Mouse (Mus musculus) heart, adult 2 months (tissue): ENCODE measurements around the gene Pyroxd2. TPM values are rescaled to one million over a fixed set of nuclear protein-coding genes. Genes with fewer than 3 reads are reported as not detected.

Experiments
- DNase-seq, 2 experiments: peaks; one replicate each; pipeline ENCODE4 v3.0.0; 2021
- H3K27ac ChIP-seq: fragments of 200-600 bp; 2 replicates; pipeline ENCODE4 v1.8.1; 2022
- H3K27me3 ChIP-seq: fragments of 200-500 bp; 2 replicates; pipeline ENCODE4 v1.6.1; 2012; ENCODE audit warnings: mild to moderate bottlenecking, low read length, inconsistent platforms, mixed read lengths; ENCODE audit not compliant: control insufficient read depth, insufficient read depth
- H3K36me3 ChIP-seq: fragments of 200-500 bp; 2 replicates; pipeline ENCODE4 v1.6.1; 2012; ENCODE audit warnings: low read length, inconsistent platforms; ENCODE audit not compliant: control insufficient read depth, insufficient read depth
- H3K4me1 ChIP-seq: fragments of 200-500 bp; 2 replicates; pipeline ENCODE4 v1.6.1; 2011; ENCODE audit warnings: low read length; ENCODE audit not compliant: control insufficient read depth, insufficient read depth
- H3K4me3 ChIP-seq: fragments of 200-600 bp; 2 replicates; pipeline ENCODE4 v1.8.1; 2022
- H3K79me2 ChIP-seq: fragments of 200-500 bp; replicated peaks from 2 replicates; pipeline ENCODE4 v1.6.1; 2012; ENCODE audit warnings: mild to moderate bottlenecking, inconsistent platforms, low read length, moderate library complexity, mixed read lengths; ENCODE audit not compliant: control insufficient read depth, insufficient read depth
- H3K9ac ChIP-seq: fragments of 200-500 bp; 2 replicates; pipeline ENCODE4 v1.6.1; 2012; ENCODE audit warnings: low read depth, mild to moderate bottlenecking, control low read depth, inconsistent platforms, low read length, mixed read lengths
- CTCF ChIP-seq: fragments of 200-600 bp; IDR thresholded peaks from 2 replicates; pipeline ENCODE4 v1.8.1; 2022; ENCODE audit warnings: antibody characterized with exemption, mild to moderate bottlenecking, moderate library complexity
- EP300 ChIP-seq: fragments of 200-500 bp; IDR thresholded peaks from 2 replicates; pipeline ENCODE4 v1.6.1; 2011; ENCODE audit warnings: low read depth, low read length, control low read depth; ENCODE audit not compliant: insufficient read depth
- POLR2A ChIP-seq: fragments of 200-500 bp; IDR thresholded peaks from 2 replicates; pipeline ENCODE4 v1.6.1; 2011; ENCODE audit warnings: mild to moderate bottlenecking, low read depth, low read length, control low read depth; ENCODE audit not compliant: insufficient read depth
- WGBS: fragments of 180-500 bp; shearing (Covaris S2); methylation state at CpG from one replicate; pipeline ENCODE4 v1.1.7; 2018; 5-methylcytosine and 5-hydroxymethylcytosine counted together
- intact Hi-C: fragments of 180-260 bp; cut with DNase I; formaldehyde crosslinking; loops from one replicate; pipeline ENCODE4 v1.15.1; 2025
- polyA plus RNA-seq: library from polyadenylated mRNA; depleted of rRNA; stranded (reverse); fragments of >200 nt; gene quantifications from 2 replicates; pipeline ENCODE4 v1.2.3, GENCODE M21; 2012
- total RNA-seq, 2 experiments: library from RNA; stranded (reverse); gene quantifications; 2 replicates each; pipeline ENCODE4 v1.2.3; 2021

Pyroxd2 gene
- total and polyA plus RNA-seq, 3 experiments = 3.9 to 4.6 (median 4.4) TPM

DNA sequence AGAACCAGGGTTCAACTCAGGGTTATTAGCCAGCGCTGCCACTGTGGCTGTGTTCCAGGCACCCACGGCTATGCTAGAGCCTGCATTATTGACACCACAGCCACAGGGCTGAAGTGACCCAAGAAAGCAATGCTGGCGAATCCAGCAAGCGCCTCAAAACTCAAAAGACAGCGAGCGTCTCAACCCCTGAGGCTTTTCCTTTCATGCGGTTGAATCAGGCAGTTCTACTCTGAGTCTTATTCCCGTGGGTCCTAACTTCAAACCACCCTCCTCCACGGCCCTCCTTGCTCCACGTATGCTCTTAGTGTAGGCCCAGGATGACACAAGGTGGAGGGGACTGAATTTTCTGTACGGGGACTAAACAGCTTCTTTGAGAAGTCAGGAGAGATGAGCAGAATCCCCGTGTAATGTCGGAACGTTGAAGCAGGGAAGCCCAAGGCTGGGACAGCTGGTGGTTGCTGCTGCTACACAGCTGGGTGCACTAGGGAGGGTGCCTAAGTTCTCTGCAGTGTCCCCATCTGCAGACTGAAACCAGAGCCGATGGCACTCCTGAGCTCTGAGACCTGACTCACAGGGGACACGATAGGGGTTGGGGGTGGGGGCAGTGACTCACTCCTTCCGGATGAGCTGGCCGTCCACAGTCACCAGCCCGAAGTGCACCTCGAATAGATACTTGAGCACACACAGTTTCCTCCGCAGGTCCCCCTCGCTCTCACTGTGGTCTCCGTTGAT, 17.7 kb upstream of the Pyroxd2 start:
- H3K36me3 ChIP-seq = no peaks in the 10 kb centered on the region
- 68% methylated on average over 23 of the region's 23 CpGs for WGBS
- intact Hi-C loops = no loop called here
- H3K27me3 ChIP-seq = no peaks in the 10 kb centered on the region
- TF ChIP-seq CTCF (no peak), POLR2A (no peak), EP300 (no peak)
- no peaks in the 10 kb centered on the region for H3K4me1 ChIP-seq
- no peak overlapping the region for H3K9ac ChIP-seq
- H3K4me3 ChIP-seq = no peak overlapping the region
- DNase-seq = no peak
- no peak overlapping the region for H3K27ac ChIP-seq
- no peaks in the 10 kb centered on the region for H3K79me2 ChIP-seq

- intact Hi-C loops = no loop called here
- H3K79me2 ChIP-seq = no peaks in the 10 kb centered on the region
- no peak for DNase-seq
- WGBS = 90% methylated on average over 10 of the region's 10 CpGs
- H3K4me3 ChIP-seq = no peak overlapping the region
- H3K27ac ChIP-seq = no peak overlapping the region
- no peak overlapping the region for H3K9ac ChIP-seq
- no peaks in the 10 kb centered on the region for H3K36me3 ChIP-seq
- TF ChIP-seq CTCF (no peak), POLR2A (no peak), EP300 (no peak)
- H3K4me1 ChIP-seq = no peaks in the 10 kb centered on the region
- no peaks in the 10 kb centered on the region for H3K27me3 ChIP-seq
These were observed 17.1 kb upstream of the Pyroxd2 start for GRCm38 (mm10) chr19:42769648-42770047.

DNA sequence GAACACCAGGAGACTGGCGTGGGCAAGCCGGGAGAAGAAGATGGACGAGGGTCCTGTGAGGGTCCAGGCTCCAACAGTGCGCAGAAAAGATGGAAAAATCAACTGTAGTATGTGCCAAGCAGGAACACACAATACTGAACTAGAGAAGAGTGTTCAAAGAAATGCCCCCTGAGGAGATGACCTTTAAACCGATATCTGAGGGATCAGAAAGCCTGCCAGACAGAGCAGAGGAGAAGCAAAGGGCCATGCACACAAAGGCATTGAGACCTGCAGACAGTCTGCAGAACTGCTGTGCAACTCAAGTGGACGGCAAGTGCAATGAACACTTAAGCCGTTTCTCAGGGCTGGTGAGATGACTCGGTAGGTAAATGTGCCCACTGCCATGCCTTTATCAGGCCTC, 14.8 kb upstream of the Pyroxd2 start:
- TF ChIP-seq POLR2A (no peak), CTCF (no peak)

GRCm38 (mm10) chr19:42764398-42764797, 11.8 kb upstream of the Pyroxd2 start:
- intact Hi-C loops = no loop called here
- Histone ChIP-seq H3K27ac (no peak overlapping the region), H3K79me2 (no peaks in the 10 kb centered on the region), H3K27me3 (no peaks in the 10 kb centered on the region), H3K4me3 (no peak overlapping the region), H3K4me1 (no peaks in the 10 kb centered on the region), H3K36me3 (no peaks in the 10 kb centered on the region), H3K9ac (no peak overlapping the region)
- DNase-seq = no peak
- 89% methylated on average over 10 of the region's 10 CpGs for WGBS
- no peak for TF ChIP-seq CTCF
- no peak for TF ChIP-seq EP300
- TF ChIP-seq POLR2A = no peak

More for the DNA sequence above, 14.8 kb upstream of the Pyroxd2 start:
- no peak for DNase-seq
- Histone ChIP-seq H3K36me3 (no peaks in the 10 kb centered on the region), H3K9ac (no peak overlapping the region), H3K4me3 (no peak overlapping the region), H3K27ac (no peak overlapping the region), H3K4me1 (no peaks in the 10 kb centered on the region), H3K27me3 (no peaks in the 10 kb centered on the region), H3K79me2 (no peaks in the 10 kb centered on the region)
- WGBS = 85% methylated on average over 8 of the region's 8 CpGs
- intact Hi-C loops = no loop called here

- TF ChIP-seq EP300 = no peak
- H3K79me2 ChIP-seq = no peaks in the 10 kb centered on the region
- no peak overlapping the region for H3K4me3 ChIP-seq
- intact Hi-C loops = no loop called here
- no peaks in the 10 kb centered on the region for H3K27me3 ChIP-seq
- no peak overlapping the region for H3K27ac ChIP-seq
- H3K4me1 ChIP-seq = peaks cover 6% of the 10 kb centered on the region
- no peak overlapping the region for H3K9ac ChIP-seq
- 83% methylated on average over 6 of the region's 6 CpGs for WGBS
- H3K36me3 ChIP-seq = no peaks in the 10 kb centered on the region
- no peak for DNase-seq
These were observed 4.1 kb upstream of the Pyroxd2 start for GRCm38 (mm10) chr19:42756671-42757070.

DNA sequence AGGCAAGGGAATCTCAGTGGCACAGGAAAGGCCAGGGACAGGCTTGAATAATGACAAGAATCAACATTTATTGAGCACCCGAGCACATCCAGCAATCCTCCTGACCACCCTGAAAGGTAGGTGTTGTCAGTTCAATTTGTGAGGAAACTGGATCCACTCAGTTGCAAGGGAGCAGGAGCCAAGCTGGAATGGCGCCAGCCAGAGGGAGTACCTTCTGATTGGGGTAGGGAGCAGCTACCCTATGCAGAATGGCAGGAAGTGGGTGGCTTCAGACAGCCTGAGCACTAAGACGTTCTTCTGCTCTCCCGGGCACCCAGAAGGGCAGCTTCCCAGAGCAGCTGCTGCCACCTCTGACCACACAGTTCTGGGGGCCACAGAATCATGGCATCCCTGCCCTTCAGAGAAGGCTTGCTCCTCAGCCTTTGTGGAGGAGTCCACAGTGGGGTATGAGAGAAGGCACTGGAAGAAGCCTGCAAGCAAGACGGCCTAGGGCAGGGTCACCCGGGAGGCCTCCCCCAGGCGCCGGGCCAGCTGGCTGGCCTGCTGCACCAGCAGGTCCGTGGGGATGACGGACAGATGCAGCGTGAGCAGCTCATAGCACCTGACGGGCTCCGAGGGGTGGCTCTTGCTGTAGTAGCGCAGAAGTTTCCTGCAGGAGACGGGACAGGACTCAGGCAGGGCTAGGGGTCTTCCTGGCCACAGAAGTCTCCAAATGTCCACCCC, 2.7 kb upstream of the Pyroxd2 start:
- DNase-seq = peak; percentile 50 to 60
- intact Hi-C loops = no loop called here

More for the DNA sequence above, 2.7 kb upstream of the Pyroxd2 start:
- no peaks in the 10 kb centered on the region for H3K27me3 ChIP-seq
- 32% methylated on average over 15 of the region's 15 CpGs for WGBS
- H3K79me2 ChIP-seq = no peaks in the 10 kb centered on the region
- TF ChIP-seq EP300 (no peak), CTCF (no peak), POLR2A (no peak)
- no peak overlapping the region for H3K9ac ChIP-seq
- peaks cover 6% of the 10 kb centered on the region for H3K4me1 ChIP-seq
- no peaks in the 10 kb centered on the region for H3K36me3 ChIP-seq
- no peak overlapping the region for H3K4me3 ChIP-seq
- H3K27ac ChIP-seq = no peak overlapping the region
